Mouse (Mus musculus) bone marrow, adult 2 months (tissue): Measurements from ENCODE around the gene Agpat4. TPM values are rescaled to one million over a fixed set of nuclear protein-coding genes. Genes with fewer than 3 reads are reported as not detected.

ENCODE experiments used
- H3K27ac ChIP-seq: fragments of 200-500 bp; 2 replicates; pipeline ENCODE4 v1.5.1; 2012; ENCODE audit warnings: low read depth, mild to moderate bottlenecking, control low read depth, inconsistent platforms, low read length; ENCODE audit not compliant: control insufficient read depth, poor library complexity, insufficient read depth
- H3K4me1 ChIP-seq: fragments of 200-500 bp; 2 replicates; pipeline ENCODE4 v1.6.1; 2011; ENCODE audit warnings: low read length; ENCODE audit not compliant: control insufficient read depth, insufficient read depth
- H3K4me3 ChIP-seq: fragments of 200-500 bp; replicated peaks from 2 replicates; pipeline ENCODE3; 2011; ENCODE audit warnings: mild to moderate bottlenecking, low read depth, low read length, control low read depth; ENCODE audit not compliant: control insufficient read depth
- CTCF ChIP-seq: fragments of 200-500 bp; IDR thresholded peaks from 2 replicates; pipeline ENCODE4 v1.5.1; 2011; ENCODE audit warnings: low read length, control low read depth; ENCODE audit not compliant: control insufficient read depth, insufficient read depth
- POLR2A ChIP-seq: fragments of 200-500 bp; IDR thresholded peaks from 2 replicates; pipeline ENCODE4 v1.6.1; 2011; ENCODE audit warnings: low read depth, mild to moderate bottlenecking, control low read depth, low read length, borderline replicate concordance; ENCODE audit not compliant: control insufficient read depth
- WGBS: fragments of 180-500 bp; shearing (Covaris S2); methylation state at CpG from one replicate; pipeline ENCODE4 v1.1.7; 2018; 5-methylcytosine and 5-hydroxymethylcytosine counted together
- polyA plus RNA-seq: library from polyadenylated mRNA; stranded (reverse); fragments of >200 nt; gene quantifications from 2 replicates; pipeline ENCODE4 v1.2.4, GENCODE M21; 2011; ENCODE audit warnings: low replicate concordance; ENCODE audit not compliant: missing spikeins, insufficient read depth, insufficient read length

Gene Agpat4
- polyA plus RNA-seq, 1 experiment: 30.2 TPM

GRCm38 (mm10) chr17:12159187-12160060 lies 40.9 kb downstream of the Agpat4 start:
- 72% methylated on average over 16 of the region's 16 CpGs for WGBS
- peak overlapping the region; percentile 68 for H3K27ac ChIP-seq

GRCm38 (mm10) chr17:12160061-12160421 lies 41.5 kb downstream of the Agpat4 start:
- H3K4me1 ChIP-seq: peaks cover 10% of the 10 kb centered on the region
- peak overlapping the region; percentile 58 for H3K27ac ChIP-seq
- 63% methylated on average over 5 of the region's 5 CpGs for WGBS
- TF ChIP-seq POLR2A (no peak), CTCF (no peak)
- no peak overlapping the region for H3K4me3 ChIP-seq

More at GRCm38 (mm10) chr17:12159187-12160060, 40.9 kb downstream of the Agpat4 start:
- Histone ChIP-seq H3K4me1 (peaks cover 10% of the 10 kb centered on the region), H3K4me3 (no peak overlapping the region)
- TF ChIP-seq CTCF (no peak), POLR2A (no peak)

- TF ChIP-seq CTCF (no peak), POLR2A (no peak)
- peaks cover 10% of the 10 kb centered on the region for H3K4me1 ChIP-seq
- H3K4me3 ChIP-seq: no peak overlapping the region
- 88% methylated on average over 2 of the region's 2 CpGs for WGBS
- H3K27ac ChIP-seq: no peak overlapping the region
These were observed 42.0 kb downstream of the Agpat4 start for GRCm38 (mm10) chr17:12160540-12160939.

GRCm38 (mm10) chr17:12160984-12161764 lies 42.7 kb downstream of the Agpat4 start:
- Histone ChIP-seq H3K4me1 (peaks cover 10% of the 10 kb centered on the region), H3K4me3 (no peak overlapping the region), H3K27ac (no peak overlapping the region; the same call in 1 of the 2 replicates)
- TF ChIP-seq CTCF: no peak
- no peak for TF ChIP-seq POLR2A
- 79% methylated on average over 13 of the region's 13 CpGs for whole genome bisulfite sequencing

GRCm38 (mm10) chr17:12161877-12162276 lies 43.4 kb downstream of the Agpat4 start:
- TF ChIP-seq POLR2A (no peak), CTCF (no peak)
- Histone ChIP-seq H3K4me1 (peaks cover 10% of the 10 kb centered on the region), H3K27ac (no peak overlapping the region), H3K4me3 (no peak overlapping the region)
- 92% methylated on average over 7 of the region's 7 CpGs for WGBS

GRCm38 (mm10) chr17:12162824-12163223 lies 44.3 kb downstream of the Agpat4 start:
- 0 out of 2 replicates have a peak overlapping the region, but pooled peaks have one; percentile 22 for H3K27ac ChIP-seq
- no peak for TF ChIP-seq POLR2A
- no peak for TF ChIP-seq CTCF
- WGBS: 79% methylated on average over 4 of the region's 4 CpGs
- H3K4me1 ChIP-seq: peaks cover 10% of the 10 kb centered on the region
- no peak overlapping the region for H3K4me3 ChIP-seq

GRCm38 (mm10) chr17:12163403-12163802 lies 44.9 kb downstream of the Agpat4 start:
- Histone ChIP-seq H3K4me1 (peaks cover 10% of the 10 kb centered on the region), H3K4me3 (no peak overlapping the region), H3K27ac (no peak overlapping the region)
- 83% methylated on average over 13 of the region's 13 CpGs for WGBS
- TF ChIP-seq POLR2A (no peak), CTCF (no peak)

GRCm38 (mm10) chr17:12163903-12164302 lies 45.4 kb downstream of the Agpat4 start:
- Histone ChIP-seq H3K27ac (no peak overlapping the region), H3K4me1 (peaks cover 11% of the 10 kb centered on the region), H3K4me3 (no peak overlapping the region)
- TF ChIP-seq POLR2A (no peak), CTCF (no peak)
- WGBS: 94% methylated on average over 7 of the region's 7 CpGs
